Mouse (Mus musculus): ENCODE measurements around the gene Azin2. TPM values are rescaled to one million over a fixed set of nuclear protein-coding genes. Genes with fewer than 3 reads are reported as not detected.

Gene Azin2
- polyA plus RNA-seq, 1 experiment from 2014 or later, result 6.8 TPM

DNA sequence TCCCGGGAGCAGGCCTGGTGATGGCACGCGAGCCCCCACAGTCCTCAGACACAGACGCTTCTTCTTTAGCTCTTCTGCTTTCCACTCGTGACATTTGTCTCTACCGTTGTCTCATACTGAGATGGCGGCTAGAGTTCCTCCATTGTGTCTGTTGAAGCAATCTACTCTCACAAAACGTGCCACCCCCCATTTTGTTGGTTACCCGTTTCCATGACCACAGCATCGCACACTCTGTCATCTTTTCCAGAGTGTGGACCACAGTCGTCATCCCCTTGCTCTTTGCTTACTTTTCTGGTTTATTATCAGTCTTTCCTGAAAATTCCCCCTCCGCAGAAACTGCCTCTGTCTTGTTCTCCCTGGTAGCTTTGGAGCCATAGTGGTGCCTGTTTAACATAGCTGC is 68.1 kb downstream of the Azin2 start:
- Histone ChIP-seq H3K27ac (no peak overlapping the region), H3K4me3 (no peak overlapping the region), H3K9ac (no peak overlapping the region), H3K4me1 (replicated peaks) (peaks cover 21% of the 10 kb centered on the region), H3K9me3 (replicated peaks) (no peaks in the 10 kb centered on the region), H3K4me2 (no peak overlapping the region), H3K27me3 (no peaks in the 10 kb centered on the region; the same call in 1 of the 2 replicates), H3K36me3 (no peaks in the 10 kb centered on the region)
- ATAC-seq (replicated peaks; ENCODE audit: insufficient number of reproducible peaks, insufficient read depth, low FRiP score, low read depth), result no peak
- 75% methylated on average over 12 of the region's 12 CpGs for WGBS

DNA sequence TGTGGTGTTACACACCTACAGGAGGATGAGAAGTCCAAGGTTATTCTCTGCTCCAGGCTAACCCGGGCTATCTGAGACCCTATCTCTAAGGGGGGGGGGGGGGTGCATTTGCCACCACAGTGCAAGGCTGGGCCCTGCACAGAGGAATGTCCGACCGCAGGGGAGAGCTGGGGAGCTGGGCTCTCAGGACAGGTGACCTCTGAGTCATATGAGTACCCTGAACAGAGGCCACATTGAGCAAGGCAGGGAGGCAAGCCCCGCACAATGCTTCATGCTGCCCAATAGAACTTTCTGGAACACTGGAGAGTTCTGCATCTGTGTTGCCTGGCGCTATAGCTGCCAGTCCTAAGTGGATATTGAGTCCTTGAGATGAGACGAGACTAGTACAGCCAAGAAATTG is 70.1 kb downstream of the Azin2 start:
- Histone ChIP-seq H3K9me3 (replicated peaks) (no peaks in the 10 kb centered on the region), H3K27me3 (no peaks in the 10 kb centered on the region; the same call in 1 of the 2 replicates), H3K27ac (no peak overlapping the region), H3K4me3 (no peak overlapping the region), H3K9ac (no peak overlapping the region), H3K4me2 (no peak overlapping the region), H3K36me3 (no peaks in the 10 kb centered on the region), H3K4me1 (replicated peaks) (peaks cover 5% of the 10 kb centered on the region; the same call in 1 of the 2 replicates)
- 75% methylated on average over 6 of the region's 6 CpGs for WGBS
- ATAC-seq (replicated peaks; ENCODE audit: insufficient number of reproducible peaks, insufficient read depth, low FRiP score, low read depth), result no peak

DNA sequence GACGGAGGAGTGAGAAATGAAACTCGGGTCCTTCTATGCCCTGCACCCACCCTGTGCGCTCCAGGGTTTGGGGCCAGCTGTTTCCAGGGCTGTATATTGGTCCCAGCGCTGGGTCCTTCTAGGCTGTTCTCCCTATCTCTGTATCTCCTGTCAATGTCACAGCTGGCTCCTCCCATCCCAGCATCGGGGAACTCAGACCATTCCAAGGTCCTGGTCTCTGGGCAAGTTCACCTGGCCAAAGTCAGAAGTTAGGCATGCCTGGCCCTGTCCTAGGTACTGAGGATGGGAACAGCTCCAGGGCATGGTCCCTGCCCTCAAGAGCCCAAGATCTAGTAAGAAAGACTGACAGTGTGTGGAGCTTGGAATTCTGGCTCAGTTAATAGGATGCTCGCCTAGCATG is 70.5 kb downstream of the Azin2 start:
- 68% methylated on average over 6 of the region's 6 CpGs for WGBS
- Histone ChIP-seq H3K9me3 (replicated peaks) (no peaks in the 10 kb centered on the region), H3K27ac (no peak overlapping the region), H3K36me3 (no peaks in the 10 kb centered on the region), H3K27me3 (peaks cover under 1% of the 10 kb centered on the region; the same call in 1 of the 2 replicates), H3K9ac (no peak overlapping the region), H3K4me2 (no peak overlapping the region), H3K4me3 (no peak overlapping the region), H3K4me1 (replicated peaks) (peaks cover 5% of the 10 kb centered on the region; the same call in 1 of the 2 replicates)
- no peak for ATAC-seq (replicated peaks; ENCODE audit: insufficient number of reproducible peaks, insufficient read depth, low FRiP score, low read depth)

DNA sequence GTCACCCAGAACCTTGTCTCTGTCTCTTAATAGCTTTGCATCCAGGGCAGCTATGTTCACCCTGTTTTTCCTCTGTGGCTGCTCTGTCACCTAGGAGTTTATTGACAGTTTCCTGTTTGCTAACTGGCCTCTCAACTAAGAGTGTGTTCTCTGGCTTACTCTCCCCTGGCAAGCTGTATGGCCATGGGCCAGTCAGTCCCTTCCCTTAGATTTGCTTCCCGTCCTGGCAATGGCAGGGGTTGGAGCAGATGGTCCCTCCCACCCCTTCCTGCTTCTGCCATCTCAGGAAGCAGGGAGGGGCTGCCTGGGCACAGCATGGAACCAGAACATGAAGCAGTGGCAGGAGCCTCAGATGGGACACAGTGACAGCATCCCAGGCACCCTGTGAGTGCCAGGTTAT is 71.1 kb downstream of the Azin2 start:
- Histone ChIP-seq H3K36me3 (no peaks in the 10 kb centered on the region), H3K4me3 (no peak overlapping the region), H3K9me3 (replicated peaks) (no peaks in the 10 kb centered on the region), H3K9ac (no peak overlapping the region), H3K27me3 (peaks cover 7% of the 10 kb centered on the region), H3K4me1 (replicated peaks) (peaks cover 5% of the 10 kb centered on the region; the same call in 1 of the 2 replicates), H3K27ac (no peak overlapping the region), H3K4me2 (no peak overlapping the region)
- WGBS, result 16% methylated on average over 1 of the region's 1 CpGs
- peak; percentile 73; the same call in 1 of the 2 replicates for ATAC-seq (replicated peaks; ENCODE audit: insufficient number of reproducible peaks, insufficient read depth, low FRiP score, low read depth)

DNA sequence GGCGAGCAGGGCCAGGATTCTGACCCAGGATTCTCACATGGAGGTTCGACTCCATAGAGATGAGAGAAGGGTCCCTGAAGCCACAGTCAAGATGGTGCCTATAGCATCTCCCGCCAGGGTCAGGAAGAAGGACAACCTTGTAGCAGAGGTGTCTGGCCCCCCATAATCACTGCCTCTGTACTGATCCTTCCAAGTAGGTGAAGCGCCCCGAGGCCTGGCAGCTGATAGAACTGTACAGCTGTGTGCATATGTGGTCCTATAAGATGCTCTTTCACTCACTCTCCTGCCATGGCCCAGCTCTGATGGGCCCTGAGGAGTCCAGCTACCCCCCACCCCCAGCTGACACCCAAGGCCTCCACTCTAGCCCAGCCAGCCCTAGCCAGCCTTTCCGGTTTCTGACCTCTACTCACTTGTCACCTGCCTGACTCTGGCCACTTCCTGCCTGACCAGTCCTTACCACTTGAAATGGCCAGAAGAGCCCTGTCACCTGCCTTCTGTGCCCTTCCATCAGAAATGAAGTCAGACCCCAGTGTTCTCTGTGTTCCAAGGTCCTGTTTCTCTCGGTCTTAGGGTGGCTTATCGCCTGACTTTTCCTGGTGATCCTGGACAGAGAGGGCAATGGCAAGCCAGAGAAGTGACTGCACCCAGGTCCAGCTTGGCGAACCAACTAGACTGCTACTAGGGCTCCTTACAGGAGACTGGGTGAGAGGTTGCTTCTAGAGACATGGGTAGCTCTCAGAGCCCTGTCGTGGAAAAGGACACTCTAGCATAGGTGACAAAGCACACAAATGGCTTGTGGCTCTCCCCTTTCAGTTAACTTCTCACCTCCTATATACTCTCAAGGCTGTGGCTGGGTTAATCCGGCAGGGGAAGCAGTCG is 72.3 kb downstream of the Azin2 start:
- H3K9ac ChIP-seq, result no peak overlapping the region
- H3K4me1 ChIP-seq (replicated peaks), result peaks cover 5% of the 10 kb centered on the region; the same call in 1 of the 2 replicates
- peaks cover 15% of the 10 kb centered on the region for H3K27me3 ChIP-seq
- peaks cover 4% of the 10 kb centered on the region; the same call in 1 of the 2 replicates for H3K36me3 ChIP-seq
- H3K27ac ChIP-seq, result no peak overlapping the region
- no peaks in the 10 kb centered on the region for H3K9me3 ChIP-seq (replicated peaks)
- no peak overlapping the region for H3K4me3 ChIP-seq
- no peak for ATAC-seq (replicated peaks; ENCODE audit: insufficient number of reproducible peaks, insufficient read depth, low FRiP score, low read depth)
- 71% methylated on average over 12 of the region's 12 CpGs for WGBS
- no peak overlapping the region for H3K4me2 ChIP-seq

DNA sequence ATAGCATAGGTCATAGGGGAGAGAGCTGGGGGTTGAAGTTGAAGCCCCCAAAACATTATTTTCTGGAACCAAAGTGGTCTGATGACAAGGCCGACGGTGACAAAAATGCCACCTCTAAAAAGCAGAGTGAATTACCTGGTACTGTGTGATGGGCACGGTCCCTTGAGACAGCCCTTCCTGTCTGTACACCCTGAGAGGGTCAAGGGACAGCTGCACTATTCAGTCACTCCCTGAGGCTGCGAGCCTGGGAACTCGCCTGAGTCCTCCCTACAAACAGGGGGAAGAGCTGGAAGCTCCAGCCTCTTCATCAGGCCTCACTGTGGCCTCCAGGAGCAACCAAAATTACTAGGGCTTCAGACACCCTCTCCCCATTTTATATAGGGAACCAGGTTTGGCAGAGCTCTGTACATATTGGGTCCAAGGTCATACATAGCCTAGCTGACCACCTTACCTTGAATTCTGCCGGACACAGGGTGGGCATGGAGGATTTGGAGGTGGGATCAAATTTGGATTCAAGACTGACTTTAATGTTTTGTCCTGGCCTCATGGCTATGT is 73.7 kb downstream of the Azin2 start:
- no peak overlapping the region for H3K27ac ChIP-seq
- H3K4me1 ChIP-seq (replicated peaks), result peaks cover 18% of the 10 kb centered on the region
- H3K27me3 ChIP-seq, result peaks cover 23% of the 10 kb centered on the region
- peaks cover 4% of the 10 kb centered on the region; the same call in 1 of the 2 replicates for H3K36me3 ChIP-seq
- no peak overlapping the region for H3K4me2 ChIP-seq
- H3K4me3 ChIP-seq, result no peak overlapping the region
- ATAC-seq (replicated peaks; ENCODE audit: insufficient number of reproducible peaks, insufficient read depth, low FRiP score, low read depth), result no peak
- no peak overlapping the region for H3K9ac ChIP-seq
- WGBS, result 79% methylated on average over 6 of the region's 6 CpGs
- H3K9me3 ChIP-seq (replicated peaks), result no peaks in the 10 kb centered on the region

DNA sequence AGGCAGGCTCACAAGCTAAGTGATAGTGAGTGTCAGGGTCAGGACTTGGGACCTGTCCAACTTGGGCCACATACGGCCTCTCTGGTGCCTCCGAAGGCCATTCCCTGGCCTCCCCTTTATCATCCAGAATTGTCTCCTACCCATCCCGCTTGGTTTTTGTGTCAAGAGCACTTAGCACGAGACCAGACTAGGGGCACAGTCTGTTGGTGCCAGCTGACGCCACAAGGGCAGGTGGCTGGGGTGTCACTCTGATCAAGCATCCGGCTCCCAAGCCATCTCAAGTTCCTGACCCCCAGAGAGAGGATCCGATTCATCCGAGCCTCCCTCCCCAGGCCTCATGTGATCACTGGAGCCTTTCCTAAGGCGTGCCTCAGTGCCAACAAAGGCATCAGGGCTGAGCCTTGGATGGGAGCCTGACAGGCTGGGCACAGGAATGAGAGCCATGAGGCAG is 74.6 kb downstream of the Azin2 start:
- WGBS, result 67% methylated on average over 9 of the region's 9 CpGs
- H3K36me3 ChIP-seq, result peaks cover 4% of the 10 kb centered on the region; the same call in 1 of the 2 replicates

DNA sequence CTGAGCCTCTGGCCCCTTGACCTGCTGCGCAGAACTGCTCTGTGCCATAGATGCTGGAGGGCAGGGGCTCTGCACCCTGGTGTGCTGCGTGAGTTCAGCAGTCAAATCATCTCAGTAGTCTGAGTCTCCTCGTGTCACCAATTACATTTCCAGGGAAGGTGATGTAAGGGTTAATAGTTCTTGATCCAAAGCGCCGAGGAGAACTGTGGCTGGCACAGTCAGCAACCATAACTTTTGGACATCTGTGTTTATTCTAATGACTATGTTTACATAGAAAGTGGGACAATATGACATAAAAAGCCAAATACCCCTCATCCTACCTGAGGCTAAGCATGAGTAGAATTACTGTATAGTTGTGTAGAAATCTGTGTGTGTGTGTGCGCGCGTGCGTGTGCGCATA is 75.2 kb downstream of the Azin2 start:
- Histone ChIP-seq H3K4me1 (replicated peaks) (peaks cover 22% of the 10 kb centered on the region), H3K27ac (no peak overlapping the region), H3K9me3 (replicated peaks) (no peaks in the 10 kb centered on the region), H3K36me3 (peaks cover 4% of the 10 kb centered on the region; the same call in 1 of the 2 replicates), H3K4me2 (no peak overlapping the region), H3K9ac (no peak overlapping the region), H3K27me3 (peaks cover 23% of the 10 kb centered on the region), H3K4me3 (no peak overlapping the region)
- no peak for ATAC-seq (replicated peaks; ENCODE audit: insufficient number of reproducible peaks, insufficient read depth, low FRiP score, low read depth)
- WGBS, result 77% methylated on average over 10 of the region's 10 CpGs

More for the DNA sequence above, 74.6 kb downstream of the Azin2 start:
- ATAC-seq (replicated peaks; ENCODE audit: insufficient number of reproducible peaks, insufficient read depth, low FRiP score, low read depth), result no peak
- no peaks in the 10 kb centered on the region for H3K9me3 ChIP-seq (replicated peaks)
- H3K9ac ChIP-seq, result no peak overlapping the region
- H3K27ac ChIP-seq, result no peak overlapping the region
- H3K4me1 ChIP-seq (replicated peaks), result peaks cover 22% of the 10 kb centered on the region
- H3K4me3 ChIP-seq, result no peak overlapping the region
- peaks cover 23% of the 10 kb centered on the region for H3K27me3 ChIP-seq
- H3K4me2 ChIP-seq, result no peak overlapping the region

DNA sequence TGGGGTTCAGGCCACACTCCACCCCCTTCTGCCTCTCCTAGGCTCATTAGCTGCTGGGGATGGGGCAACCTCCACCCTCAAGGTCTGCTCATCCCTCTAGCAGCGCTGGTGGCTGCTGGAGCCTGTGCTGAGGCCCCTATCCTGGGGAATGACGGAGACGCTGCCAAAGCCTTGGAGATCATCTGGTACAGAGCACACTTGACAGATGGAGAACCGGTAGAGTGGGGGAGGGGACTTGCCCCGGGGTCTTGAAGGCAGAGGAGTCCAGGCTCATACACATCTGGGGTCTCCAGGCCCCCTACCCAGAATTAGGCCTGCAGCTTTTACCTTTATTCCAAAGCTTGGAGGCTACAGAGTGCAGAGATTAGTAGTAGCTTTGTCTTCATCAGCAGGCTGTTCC is 75.7 kb downstream of the Azin2 start:
- no peak for ATAC-seq (replicated peaks; ENCODE audit: insufficient number of reproducible peaks, insufficient read depth, low FRiP score, low read depth)
- Histone ChIP-seq H3K4me2 (no peak overlapping the region), H3K27ac (no peak overlapping the region), H3K9ac (no peak overlapping the region), H3K27me3 (peaks cover 23% of the 10 kb centered on the region), H3K9me3 (replicated peaks) (no peaks in the 10 kb centered on the region), H3K36me3 (peaks cover 4% of the 10 kb centered on the region; the same call in 1 of the 2 replicates), H3K4me3 (no peak overlapping the region), H3K4me1 (replicated peaks) (peaks cover 19% of the 10 kb centered on the region)
- whole genome bisulfite sequencing, result 69% methylated on average over 5 of the region's 5 CpGs

DNA sequence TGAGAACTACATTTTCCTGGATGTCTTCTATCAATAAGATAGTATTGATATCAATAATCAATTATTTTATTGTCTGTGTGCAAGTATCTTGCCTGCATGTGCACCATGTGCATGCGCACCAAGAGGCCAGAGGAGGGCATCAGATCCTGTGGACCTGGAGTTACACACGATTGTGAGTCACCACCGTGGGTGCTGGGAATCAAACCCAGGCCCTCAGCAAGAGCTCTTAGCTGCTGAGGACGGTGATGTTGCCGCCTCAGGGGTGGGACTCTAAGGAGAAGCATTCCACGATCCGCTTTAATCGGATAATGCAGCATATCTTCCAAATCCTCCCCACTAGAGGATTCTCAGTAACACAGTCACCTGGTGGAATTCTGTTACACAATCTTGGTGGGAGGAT is 76.7 kb downstream of the Azin2 start:
- no peak overlapping the region for H3K4me3 ChIP-seq
- H3K4me2 ChIP-seq, result no peak overlapping the region
- H3K9me3 ChIP-seq (replicated peaks), result no peaks in the 10 kb centered on the region
- 96% methylated on average over 8 of the region's 8 CpGs for WGBS
- H3K9ac ChIP-seq, result no peak overlapping the region
- H3K27me3 ChIP-seq, result peaks cover 23% of the 10 kb centered on the region
- no peak for ATAC-seq (replicated peaks; ENCODE audit: insufficient number of reproducible peaks, insufficient read depth, low FRiP score, low read depth)
- H3K27ac ChIP-seq, result no peak overlapping the region
- H3K4me1 ChIP-seq (replicated peaks), result peaks cover 18% of the 10 kb centered on the region
- H3K36me3 ChIP-seq, result peaks cover 4% of the 10 kb centered on the region; the same call in 1 of the 2 replicates

DNA sequence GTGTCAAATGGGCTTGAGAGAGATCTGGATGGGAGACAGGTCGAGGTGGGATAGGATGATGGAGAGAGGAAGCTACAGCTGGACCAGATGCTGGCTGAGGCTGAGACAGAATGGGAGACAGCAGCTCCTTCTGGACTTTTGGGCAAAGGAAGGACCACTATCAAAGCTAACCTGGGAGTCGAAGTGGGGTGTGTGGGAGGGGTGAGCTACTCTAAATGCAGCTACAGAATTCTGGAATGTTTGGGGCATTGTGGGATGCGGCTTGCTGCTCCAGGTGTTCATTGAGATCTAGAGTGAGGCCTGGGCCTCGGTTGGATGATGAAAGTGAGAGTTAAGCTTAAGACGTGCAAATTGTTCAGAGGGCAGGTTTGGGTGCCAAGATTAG is 77.5 kb downstream of the Azin2 start:
- Histone ChIP-seq H3K4me1 (replicated peaks) (peaks cover 18% of the 10 kb centered on the region), H3K27me3 (peaks cover 23% of the 10 kb centered on the region), H3K9ac (no peak overlapping the region), H3K27ac (no peak overlapping the region), H3K4me2 (peak overlapping the region; percentile 100), H3K4me3 (peak overlapping the region; percentile 83), H3K9me3 (replicated peaks) (no peaks in the 10 kb centered on the region), H3K36me3 (peaks cover 4% of the 10 kb centered on the region; the same call in 1 of the 2 replicates)
- WGBS, result 59% methylated on average over 5 of the region's 5 CpGs
- 0 out of 2 replicates have a peak, but pooled peaks have one; percentile 3 for ATAC-seq (replicated peaks; ENCODE audit: insufficient number of reproducible peaks, insufficient read depth, low FRiP score, low read depth)

Measured in heart, embryonic 15.5 days (tissue).